Mouse (Mus musculus) urinary bladder, postnatal 25 days (tissue): ENCODE data around the gene Slc26a1.

ENCODE experiments used
- DNase-seq: peaks from one replicate; pipeline ENCODE4 v3.0.0; 2022; ENCODE audit warnings: low spot score

The Slc26a1 gene

DNA sequence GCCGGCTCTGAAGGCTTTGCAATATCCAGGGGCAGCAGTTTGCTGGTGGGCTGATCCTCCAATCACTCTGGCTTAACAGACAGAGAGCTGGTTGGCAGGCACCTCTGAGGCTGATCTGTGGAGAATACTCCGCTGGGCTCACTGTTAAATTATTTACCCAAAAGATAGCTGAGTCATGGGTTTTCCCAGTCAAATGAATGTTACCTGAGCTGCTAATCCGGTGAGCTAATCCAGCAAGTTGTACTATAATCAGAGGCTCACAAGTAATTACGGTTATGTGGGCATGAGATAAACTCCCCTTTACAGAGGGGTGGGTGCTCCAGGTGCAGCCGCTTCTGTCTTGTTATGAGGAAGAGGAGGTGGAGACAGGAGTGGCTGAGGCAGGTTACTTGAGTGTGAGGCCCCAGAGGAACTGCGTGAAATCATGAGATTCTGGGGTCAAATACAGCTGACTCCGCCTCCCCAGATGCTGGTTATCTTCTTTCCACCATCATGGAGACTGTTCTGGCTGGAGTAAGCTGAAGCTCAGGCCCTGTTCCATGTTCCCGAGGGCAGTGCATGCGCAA, at the start of gene Slc26a1:
TSS of gene Slc26a1 (minus strand) at position 319 of the 566 bp plus-strand sequence.
- no peak for DNase-seq

DNA sequence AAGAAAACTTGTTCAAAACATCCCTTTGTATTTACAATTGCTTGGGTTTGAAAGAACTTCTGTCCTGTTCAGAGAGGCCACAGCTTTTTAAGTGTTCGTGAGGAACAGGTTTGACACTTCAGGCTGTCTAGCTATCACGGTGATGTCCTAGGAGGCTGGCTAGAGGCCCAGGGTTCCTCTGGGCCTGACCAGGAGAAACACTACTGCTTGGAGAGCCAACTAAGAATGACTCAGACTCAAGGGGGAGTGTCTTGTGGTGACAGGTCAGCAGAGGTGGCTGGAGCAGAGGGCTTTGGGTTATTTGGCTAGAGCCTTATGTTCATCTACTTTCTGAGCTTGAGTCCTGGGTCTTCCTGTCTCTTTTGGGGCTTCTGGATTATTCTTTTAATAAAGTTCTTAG, 48.6 kb upstream of the Slc26a1 start:
- no peak for DNase-seq

DNA sequence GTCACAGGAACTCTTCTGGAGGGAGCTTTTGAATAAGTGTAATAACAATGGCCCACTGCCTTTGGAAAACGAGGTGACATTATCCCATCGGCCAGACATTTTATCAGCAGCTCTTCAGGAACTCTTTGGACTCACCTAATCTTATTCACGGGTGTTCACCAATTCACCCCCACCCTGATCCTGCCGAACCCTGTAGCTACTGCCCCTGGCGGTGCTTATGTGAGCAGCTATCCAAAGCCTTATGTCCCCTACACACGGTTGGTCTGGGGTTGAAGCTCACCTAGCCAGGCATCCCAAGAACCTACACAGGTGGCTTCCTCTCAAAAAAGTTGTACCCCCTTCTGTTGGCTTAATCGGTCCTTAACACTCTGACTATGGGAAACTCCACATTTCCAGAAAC, 44.4 kb upstream of the Slc26a1 start:
- DNase-seq: no peak

DNA sequence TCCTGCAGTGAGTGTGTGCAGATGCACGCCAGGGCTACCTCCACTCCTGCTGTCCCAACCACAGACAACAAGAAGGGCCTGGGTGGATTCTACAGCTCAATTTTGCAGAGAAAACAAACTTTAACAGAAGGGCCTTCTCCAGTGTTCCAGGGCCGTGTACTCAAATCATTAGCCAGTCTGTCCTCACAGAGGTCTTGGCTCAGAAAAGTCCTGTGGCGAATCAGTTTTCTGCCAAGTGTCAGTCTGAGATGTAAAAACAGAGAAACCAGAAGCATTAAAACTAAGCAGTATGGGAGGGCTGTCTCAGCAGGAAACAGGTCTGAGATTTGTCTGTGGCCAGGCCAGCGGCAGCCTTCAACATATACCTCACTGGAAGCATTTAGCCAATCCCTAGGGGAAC, 42.7 kb upstream of the Slc26a1 start:
- no peak for DNase-seq

DNA sequence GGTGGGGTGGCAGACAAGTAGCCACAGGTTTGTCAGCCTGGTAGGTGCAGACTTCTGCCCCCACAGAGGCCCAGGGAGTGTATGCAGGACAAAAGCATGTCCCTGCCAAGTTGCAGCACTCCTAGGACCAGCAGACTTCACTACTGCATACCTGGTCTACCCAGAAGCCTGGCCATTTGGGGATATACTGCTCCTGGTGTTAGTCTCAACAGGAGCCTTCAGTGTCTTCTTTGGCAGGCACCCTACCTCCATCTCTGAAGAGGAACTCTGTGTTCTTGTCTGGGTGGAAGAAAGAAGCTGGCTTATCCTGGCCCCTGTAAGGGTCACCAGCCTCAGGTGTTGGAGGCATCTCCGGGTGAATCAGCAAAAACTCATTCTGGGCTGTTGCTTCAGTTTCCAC, 40.6 kb upstream of the Slc26a1 start:
- DNase-seq: no peak

DNA sequence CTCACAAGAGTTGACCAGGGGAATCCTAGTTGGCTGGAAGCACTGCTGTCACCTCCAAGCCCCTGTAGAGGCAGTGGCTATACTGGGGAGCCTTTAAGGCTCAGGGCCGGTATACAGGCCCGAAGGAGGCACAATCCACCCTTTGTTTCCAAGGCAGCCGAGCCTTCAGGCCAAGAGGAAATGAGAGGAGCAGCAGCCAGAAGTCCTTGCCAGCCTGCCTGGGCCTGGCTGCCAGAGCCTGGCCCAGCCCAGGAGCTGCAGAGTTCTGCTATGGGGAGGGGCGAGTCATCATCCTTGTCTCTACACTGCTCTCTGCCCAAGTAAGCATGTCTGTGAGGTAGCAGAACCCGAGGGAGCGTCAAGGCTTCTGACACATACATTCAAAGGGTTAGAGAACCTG, 38.8 kb upstream of the Slc26a1 start:
- no peak for DNase-seq

DNA sequence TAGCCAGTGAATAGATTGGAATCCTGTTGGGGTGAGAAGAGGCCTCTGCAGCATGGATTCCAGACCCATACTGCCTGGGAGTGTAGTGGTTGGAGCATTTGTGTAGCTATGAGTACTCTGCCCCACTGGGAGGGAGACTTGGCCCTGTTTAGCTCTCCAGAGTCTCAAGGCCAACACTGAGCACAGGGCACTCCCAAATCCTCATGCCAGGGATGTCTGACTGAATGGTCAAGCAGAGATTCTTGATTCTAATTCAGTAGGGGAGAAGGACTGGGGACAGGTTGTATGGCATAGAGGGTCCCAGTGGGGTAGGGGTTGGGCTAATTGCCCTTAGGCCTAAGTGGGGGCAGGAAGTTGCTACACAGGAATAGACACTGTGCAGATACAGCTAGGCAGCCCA, 38.3 kb upstream of the Slc26a1 start:
- DNase-seq: no peak

DNA sequence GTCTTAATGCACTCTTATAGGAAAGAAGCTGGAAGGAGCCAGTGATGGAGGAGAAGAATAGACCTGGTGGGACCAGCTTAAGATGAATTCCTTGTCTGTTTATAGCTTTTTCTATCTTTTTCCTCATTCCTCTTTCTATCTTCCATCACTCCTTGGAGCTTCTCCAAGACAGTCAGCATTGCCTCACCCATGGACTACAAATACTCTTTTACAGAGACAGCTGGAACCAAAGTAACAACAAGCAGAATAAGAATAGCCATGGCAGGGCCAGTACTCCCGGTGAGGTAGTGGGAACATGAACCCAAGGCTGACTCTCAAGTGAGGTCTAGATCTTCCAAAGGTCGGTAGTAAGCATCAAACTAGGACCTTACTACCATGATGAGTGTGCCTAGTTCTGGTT, 37.7 kb upstream of the Slc26a1 start:
- no peak for DNase-seq

DNA sequence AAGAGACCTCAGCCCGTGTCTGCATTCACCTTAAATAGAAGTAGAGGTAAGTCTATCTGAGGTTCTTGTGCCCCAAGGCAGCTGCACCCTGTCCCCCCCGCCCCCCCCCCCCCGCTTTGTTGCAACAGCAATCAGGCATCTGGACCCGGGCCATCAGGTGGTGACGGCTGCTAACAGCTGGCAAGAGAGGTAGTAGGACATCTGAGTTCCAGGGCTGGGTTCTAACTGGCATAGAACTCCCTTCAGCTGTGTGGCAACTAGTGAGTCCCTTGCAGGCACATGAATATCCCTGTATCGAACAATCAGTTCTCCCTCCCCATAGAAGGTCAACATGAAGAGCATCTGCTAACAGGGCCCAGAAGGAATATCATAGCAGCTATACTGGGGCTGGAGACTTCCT, 36.6 kb upstream of the Slc26a1 start:
- DNase-seq: no peak

DNA sequence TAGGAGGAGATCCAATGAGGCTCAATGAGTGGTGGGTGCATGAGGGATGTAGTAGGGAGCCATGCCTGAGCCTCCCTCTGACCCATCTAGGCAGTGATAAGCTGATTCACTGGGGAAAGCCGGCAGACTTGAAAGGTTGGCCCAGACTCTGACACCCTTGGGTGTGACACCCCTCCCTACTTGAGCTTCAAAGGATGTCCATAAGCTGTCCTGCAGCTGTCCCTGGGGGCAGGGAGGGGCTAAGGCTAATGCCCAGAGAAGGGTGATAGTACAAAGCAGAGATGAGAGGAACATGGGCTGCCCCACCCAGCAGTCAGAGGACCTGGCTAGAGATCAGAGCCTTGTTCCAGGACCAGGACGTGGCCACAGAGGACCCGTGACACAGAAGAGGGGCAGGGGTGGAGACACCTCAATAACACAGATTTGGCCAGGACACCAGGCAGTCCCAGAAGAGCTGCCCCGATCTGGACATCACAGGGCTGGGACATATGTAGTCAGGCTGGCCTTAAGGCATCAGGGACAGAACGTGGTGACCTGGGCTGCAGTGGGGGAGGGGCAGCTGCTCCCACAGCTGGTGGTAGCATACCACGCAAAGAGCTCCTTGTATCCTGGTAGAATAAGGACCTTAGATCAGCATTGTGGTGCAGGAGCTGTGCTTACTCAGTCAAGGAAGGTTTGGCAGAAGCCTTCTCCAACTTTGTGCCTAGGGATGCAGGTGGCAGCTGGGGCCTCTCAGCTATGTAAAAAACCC, 33.8 kb upstream of the Slc26a1 start:
- no peak for DNase-seq

DNA sequence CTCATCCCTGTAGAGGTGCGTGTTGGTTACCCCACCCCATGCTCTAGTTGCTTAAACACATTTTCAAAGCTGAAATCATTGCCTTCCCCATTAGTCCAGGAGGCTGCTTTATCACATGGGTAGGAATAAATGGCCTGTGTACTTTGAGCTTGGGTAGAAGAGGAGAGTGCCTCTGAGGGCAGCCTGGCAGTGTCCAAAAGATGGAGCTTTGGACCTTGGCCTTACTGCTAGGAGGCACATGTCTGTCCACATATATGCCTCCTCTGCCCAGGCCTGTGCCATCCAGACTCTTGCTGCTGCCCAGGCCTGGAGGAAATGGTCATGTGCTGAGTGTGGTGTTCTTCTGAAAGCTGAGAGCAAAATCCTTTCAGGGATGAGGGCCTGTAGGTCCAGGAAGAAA, 33.0 kb upstream of the Slc26a1 start:
- no peak for DNase-seq

DNA sequence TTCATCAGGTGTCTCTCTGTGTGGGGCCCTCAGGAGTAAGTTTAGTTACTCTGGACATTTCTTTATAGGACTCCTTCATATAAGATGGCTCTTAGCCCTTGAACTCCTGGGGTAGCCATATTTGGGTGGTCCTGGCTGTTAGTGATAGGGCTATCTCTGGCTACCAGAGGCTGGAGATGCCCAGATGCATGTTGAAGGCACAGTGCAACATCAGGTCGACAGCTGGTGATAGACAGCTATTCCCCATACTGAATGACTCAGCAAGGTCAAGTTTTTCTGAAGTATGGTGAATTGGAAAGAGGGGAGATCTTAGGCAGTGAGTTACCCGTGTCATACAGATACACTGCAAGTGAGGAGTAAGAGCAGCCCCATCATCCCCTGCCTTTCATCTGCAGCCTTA, 32.4 kb upstream of the Slc26a1 start:
- DNase-seq: no peak

DNA sequence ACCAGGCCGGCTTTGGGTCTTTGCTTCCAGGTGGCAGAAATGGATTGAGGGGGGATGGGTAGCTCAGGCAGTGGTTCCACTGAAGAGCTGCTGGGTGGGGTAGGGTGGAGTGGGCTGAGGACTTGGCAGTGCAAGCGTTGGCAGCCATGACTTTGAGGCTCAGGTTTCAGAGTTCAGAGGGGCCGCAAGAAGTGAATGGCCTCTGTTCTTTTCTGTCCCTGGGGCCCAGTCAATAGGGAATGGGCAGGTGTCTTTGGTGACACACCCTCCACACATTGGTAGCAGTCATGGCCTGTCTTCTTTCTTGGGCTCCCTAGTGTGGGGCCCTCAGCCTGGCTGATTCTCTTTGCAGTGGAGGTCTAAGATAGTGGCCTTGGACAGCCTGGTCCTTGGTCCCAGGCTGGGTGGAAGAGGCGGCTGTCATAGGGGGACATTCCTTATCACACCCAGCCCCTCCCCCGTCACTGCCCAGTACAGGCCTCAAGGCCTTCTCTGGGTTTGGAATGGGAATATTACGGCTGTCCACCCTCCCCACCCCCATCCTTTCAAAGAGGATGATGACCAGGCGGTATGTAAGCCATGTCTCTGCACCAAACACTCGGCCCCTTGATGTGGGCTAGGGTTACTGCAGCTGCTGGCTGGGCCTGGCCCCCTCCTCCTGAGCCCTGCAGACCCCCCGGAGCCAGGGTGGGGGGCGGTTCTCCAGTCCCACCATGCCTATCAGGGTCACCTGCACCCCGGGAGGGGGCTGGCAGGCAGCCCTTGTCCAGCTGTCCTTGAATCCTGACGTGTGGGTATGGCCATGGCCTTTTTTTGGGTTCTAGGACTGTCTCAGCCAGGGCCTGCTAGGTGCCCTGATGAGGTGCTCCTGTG, 28.6 kb upstream of the Slc26a1 start:
- no peak for DNase-seq

DNA sequence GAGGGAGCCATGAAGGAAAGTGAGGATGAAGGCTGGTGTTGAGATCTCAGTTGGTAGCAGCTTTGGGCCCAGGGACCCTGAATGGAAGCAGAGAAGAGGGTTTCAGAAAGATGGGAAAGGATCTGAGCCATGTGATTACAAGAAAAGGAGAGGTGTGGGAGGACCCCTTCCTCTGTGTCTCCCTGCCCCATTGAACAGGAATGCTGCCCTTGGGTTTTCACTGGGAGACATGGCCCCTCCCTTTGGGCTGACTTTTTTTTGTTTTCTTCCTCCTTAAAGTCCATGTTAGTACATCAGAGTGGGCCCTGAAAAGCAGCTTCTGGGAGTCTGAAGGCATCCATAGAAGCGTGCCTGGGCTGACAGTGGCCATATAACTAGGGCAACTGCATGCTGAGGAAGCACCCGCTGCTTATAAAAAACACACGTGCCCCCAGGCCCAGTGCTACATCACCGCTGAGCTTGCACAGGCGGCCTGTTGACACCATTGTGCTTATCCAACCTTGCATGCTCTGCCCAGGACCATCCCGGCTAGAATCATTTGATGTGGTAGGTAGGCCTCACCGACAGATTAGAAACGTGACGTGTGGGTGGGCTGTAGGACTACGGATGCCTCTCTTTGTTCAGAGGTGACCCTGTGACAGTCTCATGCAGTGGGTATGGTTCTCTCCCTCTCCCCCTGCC, 26.1 kb upstream of the Slc26a1 start:
- DNase-seq: no peak

DNA sequence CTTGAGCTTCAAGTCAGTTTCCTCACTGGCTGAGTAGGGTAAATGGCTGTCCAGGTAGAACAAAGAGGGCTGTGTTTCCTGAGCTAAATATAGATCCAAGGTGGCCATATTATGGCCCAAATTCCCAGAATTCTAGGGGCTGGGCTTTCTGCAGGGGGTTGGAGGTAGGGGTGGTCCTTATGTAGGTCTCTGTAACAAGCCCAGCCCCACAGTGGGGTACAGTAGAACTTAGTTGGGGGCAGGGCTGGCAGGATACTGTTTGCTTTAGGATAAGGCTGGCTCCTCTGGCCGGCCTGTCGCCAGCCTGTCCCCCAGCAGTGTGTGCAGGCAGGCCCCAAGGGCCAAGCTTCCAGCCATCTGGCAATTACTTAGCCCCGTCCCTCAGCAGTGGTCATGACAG, 25.0 kb upstream of the Slc26a1 start:
- no peak for DNase-seq

DNA sequence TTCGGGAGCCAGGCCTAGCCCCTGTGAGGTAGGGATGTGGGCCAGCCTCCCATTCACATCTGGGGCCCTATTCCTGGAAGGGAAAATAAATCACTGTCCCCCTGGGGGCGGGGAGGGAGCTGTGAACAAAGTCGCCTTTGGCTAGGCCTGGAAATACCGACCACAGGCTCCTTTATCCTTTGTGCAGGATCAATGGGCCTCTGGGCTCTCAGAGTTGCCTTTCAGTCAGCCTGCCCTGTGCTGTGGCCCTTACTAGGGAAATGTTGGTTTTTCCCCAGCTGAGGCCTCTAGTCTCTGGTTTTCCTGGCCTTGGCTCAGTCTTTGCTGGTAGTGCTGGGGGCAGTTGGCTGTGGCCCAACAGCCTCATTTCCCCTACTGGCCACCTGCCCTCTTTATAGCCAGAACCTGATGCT, 22.0 kb upstream of the Slc26a1 start:
- DNase-seq: no peak

DNA sequence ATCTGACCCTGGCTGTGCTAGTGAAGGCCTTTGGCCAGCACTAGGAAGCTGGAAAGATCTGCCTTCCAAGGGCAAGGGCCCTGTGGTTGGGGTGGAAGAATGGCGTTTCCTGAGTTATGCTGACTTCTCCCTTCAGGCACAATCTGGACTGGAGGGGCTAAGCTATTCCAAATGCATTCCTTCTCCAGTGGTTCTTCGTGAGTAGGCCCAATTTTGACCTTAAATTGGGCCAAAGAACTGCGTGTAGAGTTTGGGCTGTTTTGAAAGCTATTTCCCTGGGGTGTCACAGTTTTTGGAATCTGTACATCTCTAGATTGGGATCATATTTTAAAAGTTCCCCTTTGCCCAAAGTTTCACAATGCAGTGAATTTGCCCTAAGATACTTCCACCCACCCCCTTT, 21.2 kb upstream of the Slc26a1 start:
- DNase-seq: no peak

DNA sequence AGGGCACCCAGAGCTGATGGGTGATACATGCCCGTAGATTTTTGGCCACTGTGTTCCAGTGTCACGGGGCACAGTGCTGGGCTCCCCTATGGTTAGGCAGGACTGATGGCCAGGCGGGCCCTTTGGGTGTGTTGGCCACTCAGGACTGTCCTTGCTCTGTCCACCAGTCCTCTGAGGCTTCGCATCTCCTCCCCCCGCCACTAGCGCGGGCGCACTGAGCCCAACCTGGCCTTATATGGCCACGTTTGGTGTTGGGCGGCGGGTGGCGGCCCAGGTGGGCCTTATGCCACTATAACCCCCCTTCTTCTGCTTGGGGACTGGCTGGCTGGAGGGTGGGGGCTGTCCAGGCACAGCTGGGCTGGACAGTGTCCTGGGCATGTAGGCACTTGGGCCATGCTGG, 20.5 kb upstream of the Slc26a1 start:
- no peak for DNase-seq

DNA sequence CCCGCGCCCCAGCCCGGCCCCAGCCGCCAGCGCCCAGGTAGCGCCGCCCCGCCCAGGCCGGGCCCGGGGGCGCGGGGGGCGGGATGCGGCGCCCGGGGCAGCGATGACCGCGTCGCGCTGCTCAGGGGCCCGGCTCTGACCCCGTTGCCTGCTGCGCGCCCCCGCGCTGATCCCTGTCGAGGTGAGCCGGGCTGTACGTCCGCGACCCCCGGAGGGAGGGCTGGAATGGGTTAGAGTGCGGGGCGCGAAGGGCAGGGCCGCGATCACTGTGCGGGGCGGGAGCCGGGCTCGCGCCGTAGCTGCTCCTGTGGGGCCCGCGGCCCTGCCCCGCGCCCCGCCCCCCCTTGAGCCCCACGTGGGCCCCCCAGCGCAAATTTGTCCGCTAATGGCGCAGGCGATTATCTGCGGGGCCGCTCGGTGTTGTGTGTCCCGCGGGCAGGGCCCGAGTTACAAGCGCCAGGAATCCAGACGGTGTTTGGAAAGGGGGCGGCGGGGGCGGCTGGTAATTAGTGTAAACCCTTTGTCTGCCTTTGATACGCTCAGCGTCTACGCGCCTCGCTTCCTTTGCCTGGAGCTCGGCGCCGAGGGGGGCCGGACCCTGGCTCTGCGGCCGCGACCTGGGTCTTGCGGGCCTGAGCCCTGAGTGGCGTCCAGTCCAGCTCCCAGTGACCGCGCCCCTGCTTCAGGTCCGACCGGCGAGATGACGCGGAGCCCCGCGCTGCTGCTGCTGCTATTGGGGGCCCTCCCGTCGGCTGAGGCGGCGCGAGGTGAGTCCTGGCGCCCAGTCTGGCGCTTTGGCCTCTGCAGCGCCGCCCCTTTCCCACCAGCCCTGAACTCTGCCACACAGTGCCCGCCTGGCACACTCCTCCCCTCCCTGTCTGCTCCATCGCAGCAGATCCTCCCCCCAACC, 19.2 kb upstream of the Slc26a1 start:
- peak; percentile 23 for DNase-seq

DNA sequence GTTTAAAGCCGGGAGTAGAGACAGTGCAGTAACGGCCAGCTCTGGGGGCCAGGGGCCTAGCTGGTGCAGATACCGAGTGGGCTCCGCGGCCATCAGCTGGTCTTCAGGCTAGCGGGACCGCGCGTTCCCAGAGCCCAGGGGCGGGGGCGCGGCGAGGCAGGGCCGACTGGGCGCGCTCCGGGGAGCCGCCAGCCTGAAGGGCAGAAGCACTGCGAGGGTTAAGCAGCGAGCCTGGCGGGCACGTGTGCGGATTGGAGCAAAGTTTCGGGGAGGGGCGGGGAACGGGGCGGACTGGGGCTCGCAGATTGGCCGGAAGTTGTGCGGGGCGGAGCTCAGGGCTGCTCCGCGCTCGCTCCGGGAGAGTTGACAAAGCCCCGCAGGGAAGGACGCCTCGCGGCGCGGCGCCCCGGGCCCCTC, 18.5 kb upstream of the Slc26a1 start:
- peak; percentile 73 for DNase-seq

DNA sequence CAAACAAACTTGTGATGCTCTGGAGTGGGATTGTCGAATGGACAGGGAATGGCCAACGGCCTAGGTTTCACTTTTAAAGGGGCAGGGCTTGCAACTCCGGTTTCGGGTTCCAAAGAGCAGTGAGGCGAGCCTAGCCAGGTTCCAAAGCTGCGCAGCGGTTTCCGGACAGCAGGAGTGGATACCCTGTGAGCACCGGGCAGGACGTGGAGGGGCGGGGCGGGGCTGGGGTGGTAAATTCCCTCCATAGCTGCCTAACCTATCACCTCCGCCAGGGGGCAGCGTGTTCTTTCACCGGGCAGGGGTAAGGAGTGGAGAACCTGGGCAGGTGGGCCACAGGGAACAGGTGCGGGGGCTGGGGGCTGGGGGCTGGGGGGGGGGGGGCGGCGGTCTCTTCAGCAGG, 16.9 kb upstream of the Slc26a1 start, which contains the start of gene Fgfrl1:
TSS of gene Fgfrl1 (plus strand) at position 112 of the 400 bp plus-strand sequence.
- DNase-seq: peak; percentile 73
